Mouse (Mus musculus) telencephalon, adult 2 months (tissue): Measurements from ENCODE around the gene Glis3.

Experiments used
- DNase-seq: peaks from one replicate; pipeline ENCODE4 v3.0.0-alpha.2; 2011; ENCODE audit warnings: low read depth, low spot score

The Glis3 gene

DNA sequence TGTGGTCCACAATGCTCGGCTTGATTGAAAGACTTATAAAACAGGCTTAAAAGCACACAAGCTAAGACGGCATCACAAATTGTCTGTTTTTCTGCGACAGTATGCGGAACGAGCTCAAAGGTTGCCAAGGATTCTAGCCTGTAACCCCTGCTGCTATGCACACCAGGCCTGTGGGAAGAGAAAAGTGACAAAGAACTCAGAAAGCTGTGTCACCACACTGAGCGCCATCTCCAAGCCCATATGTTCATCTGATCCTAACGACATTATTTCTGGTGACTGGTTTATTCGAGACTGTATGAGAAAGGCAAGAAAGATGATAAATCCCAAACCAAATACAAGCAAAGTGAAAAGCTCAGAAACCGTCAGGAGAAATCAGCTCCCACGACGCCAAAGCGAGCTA lies 144.9 kb downstream of the Glis3 start:
- DNase-seq = no peak

DNA sequence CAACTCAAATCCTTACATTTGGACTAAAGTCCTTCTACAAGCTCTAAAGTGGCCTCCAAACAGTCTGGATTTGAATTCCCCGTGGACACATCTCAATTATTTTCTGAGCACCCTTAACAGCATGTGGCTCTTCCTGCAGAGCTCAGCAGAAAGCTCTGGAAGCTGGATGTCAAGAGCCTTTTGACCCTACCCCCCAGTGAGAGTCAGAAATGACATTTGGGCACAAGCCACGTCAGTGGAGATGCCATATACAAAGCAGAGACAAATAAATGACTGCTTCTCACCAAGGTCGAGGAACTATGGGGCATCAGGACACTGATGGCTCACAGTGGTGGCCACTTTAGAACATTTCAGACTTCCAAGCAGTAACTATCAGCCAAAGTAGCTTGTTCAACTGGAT lies 146.3 kb downstream of the Glis3 start:
- DNase-seq = no peak

DNA sequence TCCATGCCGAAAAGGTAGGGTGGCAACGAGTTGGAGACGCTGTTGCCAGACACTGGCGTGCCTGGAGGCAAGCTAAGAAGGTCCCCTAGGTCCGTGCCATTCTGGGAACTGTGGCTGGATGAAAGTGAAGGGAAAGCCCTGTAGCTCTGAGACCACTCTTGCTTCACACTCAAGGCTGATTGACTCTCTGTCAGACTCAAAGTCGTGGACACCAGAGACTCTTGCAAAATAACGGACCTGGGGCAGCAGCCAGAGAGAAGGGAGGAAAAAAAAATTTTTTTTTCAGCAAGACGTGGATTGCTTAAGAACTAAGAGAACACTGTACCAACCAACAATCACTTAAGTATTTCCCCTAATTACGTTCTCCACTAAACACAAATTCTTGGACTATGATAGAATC lies 148.1 kb downstream of the Glis3 start:
- no peak for DNase-seq

DNA sequence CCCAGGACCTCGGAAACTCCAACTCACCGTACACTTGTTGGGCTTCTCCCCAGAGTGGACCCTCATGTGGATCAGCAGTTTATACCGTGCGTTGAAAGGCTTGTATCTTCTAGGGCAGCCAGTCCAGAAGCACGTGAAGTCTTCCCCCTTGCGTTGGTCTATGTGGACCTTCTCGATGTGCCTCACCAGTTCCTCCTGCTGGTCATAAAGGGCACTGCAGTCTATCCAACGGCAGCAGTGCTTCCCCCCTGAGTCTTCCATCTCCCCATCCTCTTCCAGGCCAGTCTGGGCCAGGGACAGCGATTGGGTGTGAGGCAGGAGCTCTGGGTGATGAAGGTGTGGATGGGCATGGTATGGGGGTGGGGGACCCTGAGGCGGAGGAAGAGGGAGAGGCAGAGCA lies 149.0 kb downstream of the Glis3 start:
- DNase-seq = no peak

DNA sequence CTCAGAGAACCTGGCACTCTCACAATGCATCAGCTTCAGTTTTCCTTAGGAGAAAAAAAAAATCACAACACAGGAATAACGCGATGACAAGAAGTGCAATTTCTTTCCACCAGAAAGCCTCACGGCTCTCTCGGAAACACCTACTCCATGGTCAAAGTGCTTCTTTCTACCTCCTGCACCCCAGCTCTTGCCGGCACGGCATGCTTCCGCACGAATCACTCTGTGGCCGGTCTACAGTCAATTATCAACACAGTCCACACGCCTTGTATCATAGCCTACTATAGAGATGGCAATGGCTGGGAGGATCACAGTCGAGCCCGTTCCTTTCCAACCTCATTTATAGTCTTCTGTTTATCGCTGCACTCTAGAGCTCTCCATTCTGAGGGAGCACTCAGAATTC lies 150.9 kb downstream of the Glis3 start:
- DNase-seq = no peak

DNA sequence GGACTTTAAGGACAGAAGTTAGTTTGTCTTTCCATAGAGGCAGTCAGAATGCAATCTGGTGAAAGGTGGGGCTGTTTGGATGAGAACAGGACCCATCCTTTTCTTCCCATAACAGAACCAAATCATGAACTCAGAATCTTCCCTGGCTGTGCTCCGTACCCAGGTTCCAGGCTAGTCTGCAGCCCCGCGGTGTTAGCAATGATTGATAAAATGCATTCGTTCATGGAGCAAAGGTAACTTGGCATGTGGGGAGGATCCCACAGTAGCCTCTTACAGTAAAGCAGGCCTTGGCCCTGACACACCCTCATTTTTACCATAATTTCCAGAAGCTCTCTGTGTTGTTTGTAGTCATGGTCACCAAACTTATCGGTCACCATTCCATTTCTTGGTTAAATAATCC lies 152.4 kb downstream of the Glis3 start:
- no peak for DNase-seq

DNA sequence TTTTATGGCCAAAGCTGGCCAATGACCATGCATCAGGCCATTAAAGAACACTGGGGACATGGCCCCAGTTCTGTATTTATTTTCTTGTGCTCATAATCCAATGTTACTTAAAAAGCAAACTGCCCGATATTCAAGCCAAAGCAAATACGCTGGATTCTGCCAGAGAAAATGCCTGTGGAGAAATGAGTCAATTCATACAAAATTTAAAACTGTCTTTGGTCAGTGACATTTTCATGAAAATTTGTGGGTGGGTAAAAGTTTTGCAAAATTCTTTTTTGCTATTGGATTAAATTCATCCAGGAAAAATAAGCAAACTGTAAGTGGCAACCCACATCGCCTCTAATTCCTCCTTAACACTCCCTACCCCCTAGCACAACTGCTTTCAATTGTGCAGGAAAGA lies 154.5 kb downstream of the Glis3 start:
- no peak for DNase-seq

DNA sequence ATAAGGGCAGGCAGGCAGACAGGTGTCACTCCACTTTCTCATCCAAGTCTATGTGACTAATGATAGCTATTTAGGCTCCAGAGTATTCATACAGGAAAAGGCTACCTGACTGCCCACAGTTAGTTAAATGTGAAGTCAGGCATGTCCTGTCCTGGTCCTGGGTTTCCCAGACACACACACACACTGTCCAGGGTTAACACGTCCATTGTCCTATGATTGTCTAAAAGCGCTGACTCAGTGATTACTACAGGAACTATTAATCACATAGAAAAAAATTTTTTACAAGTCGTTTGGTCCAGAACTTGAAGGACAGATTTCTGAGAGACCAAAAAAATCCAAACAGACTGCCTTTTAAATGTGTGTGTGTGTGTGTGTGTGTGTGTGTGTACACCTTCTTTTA lies 157.6 kb downstream of the Glis3 start:
- no peak for DNase-seq

DNA sequence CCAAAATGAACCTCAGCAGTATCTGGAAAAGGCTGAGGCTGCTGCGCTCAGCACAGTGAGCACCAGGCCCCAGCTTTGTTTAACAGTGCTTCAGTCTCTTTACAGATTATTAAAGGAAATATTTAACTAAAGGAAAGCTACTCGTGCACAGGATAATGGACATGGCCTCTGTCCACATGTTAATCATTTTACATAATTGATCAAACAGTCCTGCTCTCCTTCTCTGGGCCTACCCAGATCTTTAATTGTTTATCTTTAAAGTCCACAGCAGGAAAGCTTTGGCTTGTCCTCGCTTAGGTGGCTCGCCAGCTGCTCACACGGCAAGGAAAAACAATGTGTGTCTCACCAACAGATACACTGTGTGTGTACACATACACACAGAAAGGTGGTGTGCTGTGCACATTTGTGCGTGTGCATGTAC lies 159.1 kb downstream of the Glis3 start:
- DNase-seq = no peak

DNA sequence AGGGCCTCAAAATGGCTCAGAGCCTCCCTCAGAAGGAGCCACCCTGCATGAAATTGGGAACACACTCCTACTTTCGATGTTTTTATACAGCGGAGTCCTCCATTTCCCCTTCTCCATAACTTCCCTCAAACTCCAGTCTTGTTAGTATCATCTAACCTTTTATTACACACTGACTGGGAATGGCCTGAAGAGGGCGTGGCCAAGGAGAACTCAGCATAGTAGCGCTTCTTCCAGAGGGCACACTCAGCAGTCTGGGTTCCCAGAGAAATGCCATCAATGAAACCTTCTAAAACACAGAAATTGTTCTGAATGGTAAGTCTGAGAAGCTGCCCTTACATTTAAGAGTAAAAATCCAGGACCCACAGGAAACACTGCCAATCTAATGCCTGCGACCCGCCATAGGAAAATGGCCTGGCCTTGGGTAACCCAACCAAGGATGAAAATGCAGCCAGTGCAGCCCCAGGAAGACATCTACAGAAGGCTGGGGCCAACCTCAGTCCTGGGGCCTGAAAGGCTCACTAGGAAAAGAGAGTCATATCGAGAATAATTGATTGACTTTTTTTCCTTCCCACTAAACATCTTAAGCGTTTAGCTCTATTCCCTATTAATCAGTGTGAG lies 159.6 kb downstream of the Glis3 start:
- no peak for DNase-seq

DNA sequence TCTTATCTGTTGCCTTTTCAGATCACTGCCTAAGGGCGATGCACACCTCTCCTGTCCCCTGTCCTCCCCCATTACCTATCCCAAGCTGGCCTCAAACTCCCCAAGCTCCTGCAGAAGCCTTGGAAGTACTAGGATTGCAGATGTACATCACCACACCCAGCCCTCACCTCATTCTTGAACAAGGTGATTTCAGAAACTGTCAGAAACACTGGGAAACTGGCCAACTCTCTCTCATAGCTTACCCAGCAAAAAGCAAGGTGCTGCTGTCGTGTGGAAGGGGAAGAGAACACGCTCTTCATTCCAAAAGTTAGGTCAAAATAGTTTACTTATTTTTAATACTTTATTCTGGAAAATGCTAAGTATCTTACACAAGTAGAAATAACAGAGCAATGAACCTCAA lies 160.6 kb downstream of the Glis3 start:
- no peak for DNase-seq

DNA sequence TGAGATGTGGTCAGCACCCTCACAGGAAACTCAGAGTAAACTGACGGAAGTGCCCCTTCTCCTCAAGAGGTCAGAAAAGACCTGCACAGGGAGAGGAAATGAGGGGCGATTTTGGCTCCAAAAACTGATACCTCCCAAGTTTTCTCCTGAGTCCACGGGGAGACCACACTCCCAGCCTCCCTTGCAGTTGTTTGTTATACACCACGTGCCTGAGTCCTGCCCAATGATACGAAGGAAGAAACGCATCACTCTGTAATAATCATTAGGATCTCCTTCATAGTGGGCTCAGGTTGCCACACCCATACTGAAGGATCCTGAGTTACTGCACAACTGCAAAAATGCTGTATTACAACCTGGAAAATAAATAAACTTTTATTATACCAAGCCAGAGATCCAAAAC lies 161.0 kb downstream of the Glis3 start:
- no peak for DNase-seq

DNA sequence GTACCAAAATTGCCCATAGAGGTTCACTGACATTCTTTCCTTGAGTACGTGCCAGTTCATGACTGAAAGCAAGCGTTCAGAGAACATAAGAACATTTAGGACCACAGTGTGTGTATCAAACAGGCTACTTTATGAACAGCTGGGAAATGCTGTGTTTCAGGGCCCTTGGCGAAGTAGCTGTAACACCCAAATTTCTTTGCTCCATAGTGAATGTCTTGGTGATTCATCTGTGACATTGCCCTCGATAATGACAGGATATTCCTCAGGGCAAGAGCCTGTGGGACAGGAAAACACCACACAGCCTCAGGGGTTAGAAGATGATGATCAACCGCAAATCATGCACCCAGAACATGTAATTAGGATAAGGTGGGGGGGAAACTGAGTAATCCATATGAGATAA lies 161.6 kb downstream of the Glis3 start:
- no peak for DNase-seq

DNA sequence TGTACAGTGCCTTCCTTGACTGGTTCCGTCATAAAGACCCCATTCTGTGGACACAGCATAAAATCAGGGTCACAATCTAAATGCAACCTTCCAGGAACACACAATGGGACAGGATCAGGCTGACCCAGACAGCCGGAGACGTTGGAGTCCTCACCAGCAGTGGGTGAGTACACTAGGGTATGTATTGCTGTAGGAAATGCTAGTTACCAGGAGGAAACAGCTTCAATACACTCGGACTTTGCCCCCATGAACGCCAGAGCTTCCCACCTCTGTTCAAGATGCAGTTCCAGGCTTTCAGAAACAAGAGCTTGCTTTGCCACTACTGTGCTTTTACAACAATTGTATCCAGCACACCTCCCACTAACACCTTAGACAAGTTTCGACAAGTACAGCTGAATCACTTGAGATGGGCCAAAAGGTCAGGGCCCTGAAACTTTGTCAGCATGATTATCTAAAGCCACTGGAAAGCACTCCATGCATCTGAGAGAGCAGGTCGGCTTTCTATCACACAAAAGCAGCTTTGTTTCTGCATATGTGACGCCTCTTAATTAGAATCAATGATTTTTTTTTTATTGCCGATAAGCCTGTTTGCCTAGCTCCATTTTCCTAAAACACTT lies 162.3 kb downstream of the Glis3 start:
- no peak for DNase-seq

DNA sequence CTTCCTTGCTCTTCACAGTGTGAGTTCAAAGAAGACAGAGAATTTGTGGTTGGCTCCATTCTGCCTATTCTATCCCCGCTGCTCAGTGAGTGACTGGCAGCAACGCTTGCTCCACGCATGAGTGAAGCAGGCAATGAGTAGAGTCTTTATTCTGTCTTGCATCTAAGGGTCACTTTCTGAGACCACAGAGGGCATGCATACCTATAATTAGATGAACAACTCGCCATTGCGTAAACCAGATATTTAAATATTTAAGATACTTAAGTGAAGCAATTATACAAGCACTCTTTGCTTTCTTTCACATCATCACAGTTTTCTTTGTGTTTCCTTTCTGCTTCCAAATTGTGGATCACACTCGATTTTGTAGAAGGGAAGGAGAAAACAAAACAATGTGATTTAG lies 163.4 kb downstream of the Glis3 start:
- no peak for DNase-seq

DNA sequence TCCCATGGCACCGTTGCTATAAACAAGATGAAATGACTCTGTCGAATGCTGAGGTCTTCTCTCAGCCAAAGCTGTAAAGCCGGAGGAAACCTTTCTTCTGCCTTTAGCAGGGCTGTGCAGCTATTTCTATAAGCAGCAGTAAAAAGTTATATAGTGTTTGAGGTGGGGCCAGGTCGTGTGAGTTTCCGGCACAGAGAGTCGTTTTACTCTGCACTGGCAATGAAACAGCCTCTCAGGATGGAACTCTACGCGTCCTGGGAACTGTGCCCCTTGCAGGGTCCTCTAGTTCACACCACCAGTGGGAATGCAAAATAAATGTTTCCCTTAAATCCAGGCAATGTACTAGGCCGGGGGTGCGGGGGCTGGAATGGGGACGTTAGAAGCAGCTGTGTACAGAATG lies 167.4 kb downstream of the Glis3 start:
- no peak for DNase-seq

DNA sequence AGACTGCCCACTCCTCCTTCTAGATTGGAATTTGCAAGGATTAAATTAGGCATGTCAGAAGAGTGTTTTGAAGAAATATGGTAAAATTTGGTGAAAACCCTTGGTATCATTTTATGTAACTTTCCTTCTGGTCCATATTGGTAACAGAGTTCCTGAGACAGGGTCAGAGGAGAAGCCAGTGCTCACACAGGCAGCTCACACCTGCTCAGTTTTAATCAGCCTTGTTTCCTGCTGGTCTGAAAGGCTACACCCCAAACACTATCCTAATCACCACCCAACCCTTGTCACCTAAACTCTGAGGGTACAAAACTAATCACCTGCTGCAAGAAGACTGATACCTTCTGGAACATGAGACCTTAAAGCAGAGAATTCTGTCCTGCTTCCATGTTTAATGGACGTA lies 168.0 kb downstream of the Glis3 start:
- no peak for DNase-seq

DNA sequence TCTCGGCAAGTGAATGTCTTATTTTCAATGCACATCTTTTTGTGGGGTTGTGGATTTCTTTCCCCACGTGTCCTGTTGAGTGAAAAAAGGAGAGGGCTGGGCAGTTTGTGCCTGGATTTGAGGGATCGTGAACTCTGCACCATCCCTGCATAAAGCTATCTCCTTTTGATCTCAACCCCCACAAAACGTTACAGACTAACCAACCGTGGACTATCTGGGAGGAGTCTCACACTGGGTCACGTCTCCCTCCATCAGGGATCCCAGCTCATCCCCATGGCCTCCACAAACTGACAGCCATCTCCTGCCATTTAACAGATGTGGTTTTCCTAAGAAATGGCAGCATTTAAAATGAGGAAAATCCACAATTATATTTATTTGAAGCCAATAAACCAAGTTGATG lies 174.5 kb downstream of the Glis3 start:
- no peak for DNase-seq

DNA sequence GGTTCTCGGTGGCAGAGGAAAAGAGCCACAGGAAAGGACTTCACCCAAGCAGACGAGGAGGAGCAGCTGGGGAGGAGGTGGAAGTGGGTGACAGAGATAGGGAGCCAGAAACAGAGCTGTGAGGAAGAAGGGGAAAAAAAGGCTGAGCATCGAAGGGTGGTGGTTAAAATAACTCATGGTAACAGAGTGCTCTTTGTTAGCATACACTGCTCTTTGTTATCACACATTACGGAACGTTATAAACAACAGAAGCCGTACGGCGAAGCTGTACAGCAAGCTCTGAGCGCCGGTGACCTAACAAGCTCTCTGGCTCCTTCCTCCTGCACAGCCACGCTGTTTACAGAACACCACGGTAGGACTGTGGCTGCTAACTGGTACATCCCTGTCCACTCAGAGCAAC lies 176.9 kb downstream of the Glis3 start:
- DNase-seq = peak; percentile 89

DNA sequence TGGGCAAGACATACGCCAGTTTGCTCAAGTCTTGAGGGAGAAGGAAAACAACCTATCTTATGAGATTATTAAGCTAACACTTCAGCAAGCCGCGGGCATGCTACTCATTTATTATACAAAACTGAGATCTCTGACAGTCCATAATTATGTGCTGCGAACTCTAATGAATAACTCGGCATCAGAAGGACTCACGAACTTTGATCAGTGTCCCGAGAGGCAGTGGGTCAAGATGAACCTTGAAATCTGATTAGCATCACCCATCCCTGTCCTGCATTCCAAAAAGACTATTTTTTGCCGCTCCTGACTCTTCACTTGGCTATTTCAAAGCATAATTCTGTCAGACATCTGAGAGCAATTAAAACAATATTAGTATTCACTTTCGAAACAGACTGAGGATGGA lies 178.9 kb downstream of the Glis3 start:
- no peak for DNase-seq

DNA sequence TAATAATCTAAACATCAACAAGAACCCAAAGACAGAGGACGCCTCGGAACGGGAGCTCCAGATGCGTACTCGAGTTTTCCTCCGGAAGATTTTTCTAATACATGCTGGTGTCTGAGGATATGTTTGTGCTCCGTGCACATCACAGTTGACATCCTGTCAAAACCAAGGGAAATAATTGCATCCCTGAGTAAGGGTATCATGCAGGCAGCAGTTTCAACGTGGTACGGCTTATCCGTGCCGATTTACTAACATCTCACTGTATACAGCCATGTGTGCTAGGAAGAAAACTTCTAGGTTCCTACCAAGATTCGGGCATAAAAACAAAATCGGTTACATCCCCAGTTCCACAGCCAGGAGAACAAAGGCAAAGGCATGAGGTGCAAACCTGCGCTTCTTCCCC lies 179.4 kb downstream of the Glis3 start:
- no peak for DNase-seq

DNA sequence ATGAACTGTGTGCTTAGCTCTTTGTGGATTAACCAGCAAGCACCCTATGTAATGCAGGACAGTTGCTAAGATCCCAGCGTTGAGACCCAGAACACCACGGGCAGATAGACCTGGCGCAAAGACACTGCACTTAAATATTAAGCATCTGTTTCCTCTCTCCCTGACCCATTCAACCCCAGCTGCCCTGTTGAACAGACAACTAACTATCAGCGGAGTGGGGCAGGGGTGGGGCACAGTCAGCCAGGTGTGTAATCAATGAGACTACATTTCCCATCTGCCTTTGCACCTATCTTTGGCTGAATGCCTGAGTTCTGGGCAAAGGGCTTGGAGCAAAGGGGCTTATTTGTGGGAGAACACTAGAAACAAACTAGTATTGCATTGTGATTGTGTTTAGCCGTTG lies 180.1 kb downstream of the Glis3 start:
- no peak for DNase-seq

DNA sequence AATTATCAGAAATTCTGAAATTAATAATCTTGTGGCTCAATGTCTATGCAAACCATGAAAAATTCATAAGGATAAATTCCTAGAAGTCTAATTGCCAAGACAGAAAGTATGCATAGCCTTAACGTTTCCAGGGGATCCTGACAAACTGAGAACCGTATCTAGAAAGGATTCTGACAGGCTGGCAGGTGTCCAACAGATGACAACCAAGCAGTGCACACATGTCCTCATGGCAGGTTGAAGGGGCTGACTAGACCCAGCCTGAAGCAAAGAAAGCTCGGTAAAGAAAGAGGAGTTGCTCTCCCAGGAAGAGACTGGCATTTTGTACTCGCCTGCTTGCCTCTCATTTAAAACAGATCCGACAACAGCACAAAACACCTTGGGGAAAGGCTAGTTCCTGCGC lies 184.0 kb downstream of the Glis3 start:
- DNase-seq = no peak

DNA sequence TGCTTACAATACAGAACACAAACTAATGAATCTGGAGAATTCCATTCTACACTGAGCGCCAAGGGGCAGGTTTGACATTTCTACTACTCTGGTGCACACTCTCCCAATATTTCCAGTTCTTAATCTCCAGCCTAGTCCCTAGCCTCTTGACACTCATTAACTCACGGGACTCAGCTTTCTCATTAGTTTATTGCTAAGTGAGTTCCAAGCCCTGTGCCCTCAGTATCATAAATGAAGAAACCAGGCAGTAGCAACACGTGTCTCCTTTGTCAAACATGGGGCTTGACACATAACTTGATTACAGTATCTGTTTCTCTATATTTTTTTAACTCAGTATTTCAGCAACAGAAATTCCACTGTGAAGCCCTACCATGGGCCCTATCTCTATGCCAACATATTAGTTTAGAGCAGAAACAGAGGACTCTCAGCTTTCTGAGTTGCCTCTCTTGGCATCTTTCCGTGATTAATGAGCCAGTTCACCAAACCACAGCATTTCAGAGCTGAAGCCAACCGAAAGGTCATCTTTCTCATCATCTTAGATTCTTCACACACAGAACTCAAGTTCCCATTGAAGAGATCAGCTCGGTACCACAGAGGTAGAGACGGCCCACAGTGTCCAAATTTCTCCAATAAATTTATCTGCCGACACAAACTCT lies 186.1 kb downstream of the Glis3 start:
- DNase-seq = no peak
